Mouse (Mus musculus) forebrain, postnatal 0 days (tissue): ENCODE results near the gene Dut. TPM values are rescaled to one million over a fixed set of nuclear protein-coding genes. Genes with fewer than 3 reads are reported as not detected.

Experiments used
- ATAC-seq: fragments of 200-750 bp; cut with Nextera tagmentation; 2 replicates; pipeline ENCODE4 v1.8.0; 2017; ENCODE audit warnings: mild to moderate bottlenecking, moderate library complexity
- DNase-seq: peaks from one replicate; pipeline ENCODE4 v3.0.0-alpha.2; 2015
- H3K27ac ChIP-seq: fragments of 300-500 bp; sonication (generic); 2 replicates; pipeline ENCODE4 v1.5.1; 2014; ENCODE audit warnings: low read depth, mild to moderate bottlenecking, antibody characterized with exemption, low read length, moderate library complexity, mixed read lengths
- H3K27me3 ChIP-seq: fragments of 300-500 bp; sonication (generic); 2 replicates; pipeline ENCODE4 v1.6.1; 2014; ENCODE audit warnings: mild to moderate bottlenecking, low read length, mixed read lengths; ENCODE audit not compliant: insufficient read depth
- H3K36me3 ChIP-seq: fragments of 300-500 bp; sonication (generic); 2 replicates; pipeline ENCODE4 v1.6.1; 2014; ENCODE audit warnings: mild to moderate bottlenecking, moderate library complexity; ENCODE audit not compliant: insufficient read depth
- H3K4me1 ChIP-seq: fragments of 300-500 bp; sonication (generic); 2 replicates; pipeline ENCODE4 v1.6.1; 2014; ENCODE audit warnings: antibody characterized with exemption; ENCODE audit not compliant: insufficient read depth
- H3K4me2 ChIP-seq: fragments of 300-500 bp; sonication (generic); 2 replicates; pipeline ENCODE4 v1.6.1; 2014; ENCODE audit warnings: low read depth, mild to moderate bottlenecking, moderate library complexity
- H3K4me3 ChIP-seq: fragments of 300-500 bp; sonication (generic); 2 replicates; pipeline ENCODE4 v1.5.1; 2014; ENCODE audit warnings: low read depth, low read length, mixed read lengths
- H3K9ac ChIP-seq: fragments of 300-500 bp; sonication (generic); 2 replicates; pipeline ENCODE4 v1.6.1; 2014; ENCODE audit warnings: mild to moderate bottlenecking
- H3K9me3 ChIP-seq: fragments of 300-500 bp; sonication (generic); 2 replicates; pipeline ENCODE4 v1.6.1; 2016; ENCODE audit warnings: low read length
- CTCF ChIP-seq: sonication (generic); IDR thresholded peaks from 2 replicates; pipeline ENCODE4 v1.5.1; 2016; ENCODE audit warnings: antibody characterized with exemption, control low read depth, low read depth
- WGBS: fragments of 180-500 bp; shearing (Covaris S2); extraction: QIAGEN DNeasy Blood & Tissue Kit; methylation state at CpG from one replicate; pipeline ENCODE4 v1.1.7; 2014; 5-methylcytosine and 5-hydroxymethylcytosine counted together
- polyA plus RNA-seq: library from polyadenylated mRNA; unstranded; fragments of >200 nt; fragmentation: Nextera tagmentation; extraction: Ambion mirVana; gene quantifications from 2 replicates; pipeline ENCODE4 v1.2.1, GENCODE M21; 2015
- total RNA-seq: library from RNA; depleted of rRNA; stranded (reverse); fragments of >200 nt; gene quantifications from 2 replicates; pipeline ENCODE4 v1.2.3, GENCODE M21; 2014

Dut gene
- total and polyA plus RNA-seq, 2 experiments from 2014 or later = 50.3 to 89.8 TPM

GRCm38 (mm10) chr2:125219268-125219667 is 27.7 kb upstream of the Dut start:
- no peak for TF ChIP-seq CTCF
- DNase-seq (no peak), ATAC-seq (no peak; the same call in 1 of the 2 replicates)
- H3K4me3 ChIP-seq = no peak overlapping the region
- no peak overlapping the region for H3K27ac ChIP-seq
- no peak overlapping the region for H3K9ac ChIP-seq
- no peaks in the 10 kb centered on the region for H3K36me3 ChIP-seq
- no peak overlapping the region for H3K4me2 ChIP-seq
- H3K4me1 ChIP-seq = no peaks in the 10 kb centered on the region
- H3K9me3 ChIP-seq = no peaks in the 10 kb centered on the region
- 64% methylated on average over 3 of the region's 3 CpGs for WGBS
- H3K27me3 ChIP-seq = no peaks in the 10 kb centered on the region

DNA sequence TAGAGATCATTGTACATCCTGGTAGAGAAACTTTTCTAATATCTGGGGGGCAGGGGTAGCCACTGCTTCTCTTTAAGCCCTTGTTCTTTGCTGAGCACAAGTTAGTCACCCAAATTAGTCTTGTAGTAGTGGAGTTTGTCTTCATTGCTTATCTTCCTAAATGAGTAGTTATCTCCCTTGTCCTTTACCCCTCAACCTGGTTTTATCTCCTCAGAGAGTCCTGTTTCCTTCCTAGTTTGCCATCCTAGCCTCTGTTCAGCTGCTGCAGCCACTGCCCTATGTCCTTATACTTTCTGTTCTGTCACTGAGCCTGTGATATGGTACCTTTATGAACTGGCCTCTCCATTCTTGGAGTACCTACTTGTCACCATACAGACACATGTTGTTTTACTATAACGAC is 25.3 kb upstream of the Dut start:
- 71% methylated on average over 1 of the region's 1 CpGs for WGBS
- H3K36me3 ChIP-seq = no peaks in the 10 kb centered on the region
- H3K4me3 ChIP-seq = no peak overlapping the region
- no peak overlapping the region for H3K27ac ChIP-seq
- TF ChIP-seq CTCF = no peak
- H3K9me3 ChIP-seq = no peaks in the 10 kb centered on the region
- H3K27me3 ChIP-seq = no peaks in the 10 kb centered on the region
- no peak overlapping the region for H3K4me2 ChIP-seq
- no peak overlapping the region for H3K9ac ChIP-seq
- no peaks in the 10 kb centered on the region for H3K4me1 ChIP-seq
- ATAC-seq (no peak), DNase-seq (no peak)

- no peak for TF ChIP-seq CTCF
- no peak overlapping the region for H3K4me2 ChIP-seq
- no peaks in the 10 kb centered on the region for H3K36me3 ChIP-seq
- H3K4me1 ChIP-seq = no peaks in the 10 kb centered on the region
- WGBS = 88% methylated on average over 11 of the region's 11 CpGs
- no peak overlapping the region for H3K4me3 ChIP-seq
- no peaks in the 10 kb centered on the region for H3K9me3 ChIP-seq
- ATAC-seq (no peak), DNase-seq (no peak)
- no peak overlapping the region for H3K27ac ChIP-seq
- H3K27me3 ChIP-seq = no peaks in the 10 kb centered on the region
- no peak overlapping the region for H3K9ac ChIP-seq
Observed at GRCm38 (mm10) chr2:125228472-125229409, 18.2 kb upstream of the Dut start.

DNA sequence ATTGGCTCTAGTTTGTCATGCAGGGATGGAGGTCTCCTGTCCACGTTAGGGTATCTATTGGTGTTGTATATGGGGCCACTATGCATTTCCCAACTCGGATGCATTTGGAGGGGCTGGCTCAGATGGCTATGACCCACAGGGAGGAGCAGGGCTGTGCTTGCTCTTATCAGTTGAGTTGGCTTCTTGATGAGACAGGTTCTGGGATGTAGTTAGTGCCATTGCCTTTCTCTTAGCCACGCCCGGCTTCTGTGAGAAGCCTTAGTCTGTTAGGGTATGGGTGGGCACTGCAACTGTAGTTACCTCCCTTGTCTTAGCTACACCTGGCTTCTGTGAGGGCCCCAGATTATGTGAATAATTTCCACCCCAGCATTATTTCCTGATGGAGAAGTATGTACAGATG is 14.8 kb upstream of the Dut start:
- DNase-seq (no peak), ATAC-seq (no peak)
- H3K9me3 ChIP-seq = no peaks in the 10 kb centered on the region
- no peak for TF ChIP-seq CTCF
- H3K27me3 ChIP-seq = no peaks in the 10 kb centered on the region
- no peak overlapping the region for H3K27ac ChIP-seq
- no peak overlapping the region for H3K4me3 ChIP-seq
- H3K9ac ChIP-seq = no peak overlapping the region
- 95% methylated on average over 4 of the region's 4 CpGs for WGBS
- no peak overlapping the region for H3K4me2 ChIP-seq
- H3K36me3 ChIP-seq = no peaks in the 10 kb centered on the region
- no peaks in the 10 kb centered on the region for H3K4me1 ChIP-seq

DNA sequence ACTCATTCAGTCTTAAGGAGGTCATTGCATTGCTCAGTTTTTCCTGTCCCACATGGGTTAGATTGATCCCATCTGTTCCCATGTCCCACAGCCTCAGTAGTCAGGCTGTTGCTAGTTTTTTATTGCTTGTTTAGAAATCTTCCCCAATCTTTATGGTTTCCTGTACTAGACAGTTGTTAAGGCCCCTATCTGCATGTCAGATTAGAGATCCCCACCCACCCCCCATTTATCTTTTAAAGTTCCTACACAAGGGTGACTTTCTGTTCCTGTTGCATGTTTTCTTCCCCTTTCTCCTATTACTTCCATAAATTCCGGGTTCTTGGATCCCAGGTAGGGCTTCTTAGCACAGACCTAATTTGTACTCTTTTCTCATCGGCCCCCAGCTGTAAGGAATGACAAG is 13.5 kb upstream of the Dut start:
- no peaks in the 10 kb centered on the region for H3K27me3 ChIP-seq
- ATAC-seq = no peak

GRCm38 (mm10) chr2:125234049-125234448 is 12.9 kb upstream of the Dut start:
- ATAC-seq = no peak
- no peak for TF ChIP-seq CTCF
- DNase-seq = no peak
- no peak overlapping the region for H3K4me3 ChIP-seq
- no peaks in the 10 kb centered on the region for H3K4me1 ChIP-seq
- no peak overlapping the region for H3K4me2 ChIP-seq
- no peaks in the 10 kb centered on the region for H3K27me3 ChIP-seq
- 93% methylated on average over 2 of the region's 2 CpGs for WGBS
- H3K9ac ChIP-seq = no peak overlapping the region
- no peak overlapping the region for H3K27ac ChIP-seq
- no peaks in the 10 kb centered on the region for H3K9me3 ChIP-seq
- H3K36me3 ChIP-seq = no peaks in the 10 kb centered on the region

More for the DNA sequence above, 13.5 kb upstream of the Dut start:
- DNase-seq = no peak
- no peak overlapping the region for H3K27ac ChIP-seq
- H3K9ac ChIP-seq = no peak overlapping the region
- no peaks in the 10 kb centered on the region for H3K36me3 ChIP-seq
- H3K4me1 ChIP-seq = no peaks in the 10 kb centered on the region
- no peaks in the 10 kb centered on the region for H3K9me3 ChIP-seq
- no peak for TF ChIP-seq CTCF
- WGBS = 88% methylated on average over 2 of the region's 2 CpGs
- no peak overlapping the region for H3K4me3 ChIP-seq
- no peak overlapping the region for H3K4me2 ChIP-seq

DNA sequence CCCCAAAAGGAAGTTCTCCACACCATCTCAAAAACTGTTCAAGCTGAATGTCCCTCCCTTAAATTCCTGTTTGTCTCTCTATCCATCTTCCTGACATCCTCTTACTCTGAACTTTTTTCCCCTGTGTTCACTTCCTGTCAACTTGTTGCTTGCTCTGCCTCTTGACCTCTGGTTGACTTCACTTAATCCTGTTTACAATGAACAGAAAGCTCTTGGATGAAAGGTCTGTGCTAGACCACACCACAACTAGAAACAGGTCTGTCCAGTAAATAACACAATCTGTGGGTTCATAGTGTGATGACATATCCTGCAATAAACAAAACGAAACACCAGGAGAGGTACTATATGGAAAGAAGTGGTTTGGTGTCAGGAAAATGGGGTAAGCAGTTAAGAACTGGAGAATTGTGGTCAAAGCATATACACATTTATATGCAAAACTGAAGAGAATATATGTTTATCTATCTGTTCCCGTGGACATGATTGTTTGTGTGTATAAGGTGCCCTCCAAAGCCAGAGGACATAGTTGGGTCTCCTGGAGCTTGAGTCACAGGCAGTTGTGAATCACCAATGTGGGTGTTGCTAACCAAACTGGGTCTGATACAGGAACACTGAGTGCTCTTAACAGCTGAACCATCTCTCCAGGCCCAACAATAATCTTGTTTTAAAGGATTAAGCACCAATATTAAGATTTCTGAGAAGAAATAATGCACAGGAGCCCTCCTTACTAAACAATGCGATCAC is 1.3 kb upstream of the Dut start:
- H3K9ac ChIP-seq = no peak overlapping the region
- no peak for TF ChIP-seq CTCF

More for the DNA sequence above, 1.3 kb upstream of the Dut start:
- ATAC-seq = no peak
- H3K27me3 ChIP-seq = no peaks in the 10 kb centered on the region
- 0 out of 2 replicates have a peak, but pooled peaks cover 3% of the 10 kb centered on the region for H3K4me1 ChIP-seq
- no peaks in the 10 kb centered on the region for H3K36me3 ChIP-seq
- no peak for DNase-seq
- no peak overlapping the region for H3K4me2 ChIP-seq
- H3K9me3 ChIP-seq = no peaks in the 10 kb centered on the region
- no peak overlapping the region for H3K27ac ChIP-seq
- WGBS = 96% methylated on average over 3 of the region's 3 CpGs
- no peak overlapping the region for H3K4me3 ChIP-seq
